Mouse (Mus musculus) heart, postnatal 0 days (tissue): ENCODE results near the gene 9530077C05Rik.

ENCODE experiments used
- CTCF ChIP-seq: IDR thresholded peaks from 2 replicates; pipeline ENCODE4 v1.5.1; 2016; ENCODE audit warnings: antibody characterized with exemption, control low read depth, low read depth
- EP300 ChIP-seq: IDR thresholded peaks from 2 replicates; pipeline ENCODE4 v1.6.1; 2016; ENCODE audit warnings: antibody characterized with exemption, low read depth

GRCm38 (mm10) chr9:22422559-22422958 is 11.2 kb downstream of the 9530077C05Rik start:
- no peak for TF ChIP-seq CTCF
- TF ChIP-seq EP300 = no peak
